Mouse (Mus musculus): ENCODE results near the gene St8sia6.

St8sia6 gene

GRCm38 (mm10) chr2:13793969-13794363 is at the start of gene St8sia6:
TSS of gene St8sia6 (minus strand) at chr2:13794064.
- no peak for DNase-seq (ENCODE audit: low spot score in 2 of 2)

GRCm38 (mm10) chr2:13836310-13836709 is 42.4 kb upstream of the St8sia6 start:
- DNase-seq (ENCODE audit: low spot score in 2 of 2) = no peak

GRCm38 (mm10) chr2:13834989-13835388 is 41.1 kb upstream of the St8sia6 start:
- DNase-seq (ENCODE audit: low spot score in 2 of 2) = no peak

GRCm38 (mm10) chr2:13816645-13817044 is 22.8 kb upstream of the St8sia6 start:
- DNase-seq (ENCODE audit: low spot score in 2 of 2) = no peak

- no peak for DNase-seq (ENCODE audit: low spot score in 2 of 2)
Measured at GRCm38 (mm10) chr2:13808593-13808992, 14.7 kb upstream of the St8sia6 start.

GRCm38 (mm10) chr2:13808008-13808407 is 14.1 kb upstream of the St8sia6 start:
- no peak for DNase-seq (ENCODE audit: low spot score in 2 of 2)

GRCm38 (mm10) chr2:13806120-13806519 is 12.3 kb upstream of the St8sia6 start:
- DNase-seq (ENCODE audit: low spot score in 2 of 2) = no peak

- no peak for DNase-seq (ENCODE audit: low spot score in 2 of 2)
Measured at GRCm38 (mm10) chr2:13800639-13801038, 6.8 kb upstream of the St8sia6 start.

- DNase-seq (ENCODE audit: low spot score in 2 of 2) = no peak
Measured at GRCm38 (mm10) chr2:13794446-13794845, 582 bp upstream of the St8sia6 start.

GRCm38 (mm10) chr2:13793054-13793968 is 553 bp downstream of the St8sia6 start:
- DNase-seq (ENCODE audit: low spot score in 2 of 2) = peak; percentile 40 to 45

- DNase-seq (ENCODE audit: low spot score in 2 of 2) = no peak
Measured at GRCm38 (mm10) chr2:13792256-13793005, 1.4 kb downstream of the St8sia6 start.

GRCm38 (mm10) chr2:13791598-13791997 is 2.3 kb downstream of the St8sia6 start:
- DNase-seq (ENCODE audit: low spot score in 2 of 2) = no peak

- DNase-seq (ENCODE audit: low spot score in 2 of 2) = no peak
Measured at GRCm38 (mm10) chr2:13789365-13789764, 4.5 kb downstream of the St8sia6 start.

- no peak for DNase-seq (ENCODE audit: low spot score in 2 of 2)
Measured at GRCm38 (mm10) chr2:13786577-13787168, 7.2 kb downstream of the St8sia6 start.

GRCm38 (mm10) chr2:13785992-13786391 is 7.9 kb downstream of the St8sia6 start:
- peak; percentile 43 to 46 for DNase-seq (ENCODE audit: low spot score in 2 of 2)

GRCm38 (mm10) chr2:13785247-13785646 is 8.6 kb downstream of the St8sia6 start:
- no peak for DNase-seq (ENCODE audit: low spot score in 2 of 2)

GRCm38 (mm10) chr2:13784448-13784847 is 9.4 kb downstream of the St8sia6 start:
- DNase-seq (ENCODE audit: low spot score in 2 of 2) = no peak

- no peak for DNase-seq (ENCODE audit: low spot score in 2 of 2)
Measured at GRCm38 (mm10) chr2:13777032-13777431, 16.8 kb downstream of the St8sia6 start.

- DNase-seq (ENCODE audit: low spot score in 2 of 2) = no peak
Measured at GRCm38 (mm10) chr2:13776453-13776852, 17.4 kb downstream of the St8sia6 start.

GRCm38 (mm10) chr2:13775056-13775455 is 18.8 kb downstream of the St8sia6 start:
- DNase-seq (ENCODE audit: low spot score in 2 of 2) = no peak

- DNase-seq (ENCODE audit: low spot score in 2 of 2) = no peak
Measured at GRCm38 (mm10) chr2:13768524-13768923, 25.3 kb downstream of the St8sia6 start.

Measured in spleen, postnatal 36 days (tissue).